Mouse (Mus musculus): ENCODE measurements at regions not wholly inside any gene's neighbourhood (a gene's known extent, or its start where the extent isn't known, plus 50 kb on each side); places are given as distances from the start of the nearest gene placed in this dataset.

- DNase-seq, result no peak
These were observed 444.8 kb downstream of the Tox3 start for GRCm38 (mm10) chr8:89903346-89903745.

DNA sequence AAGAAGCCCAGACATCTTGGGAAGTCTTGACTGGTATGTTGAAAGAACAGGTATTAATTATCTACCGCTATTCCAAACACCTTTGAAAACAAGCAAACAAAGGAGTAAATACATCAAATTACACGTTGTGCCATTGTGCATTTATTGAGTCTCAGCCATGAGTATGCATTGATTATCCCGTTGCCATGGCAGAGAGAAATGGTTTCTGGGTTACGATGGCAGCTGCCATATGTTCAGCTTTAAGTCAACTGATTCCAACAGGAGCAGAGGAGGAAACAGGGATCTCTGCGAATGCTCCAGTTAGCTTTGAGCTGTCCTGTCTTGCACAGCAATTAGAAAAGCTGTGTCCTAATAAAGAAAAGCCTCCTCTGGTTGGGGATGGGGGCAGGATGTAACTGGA, 475.4 kb downstream of the Tox3 start:
- DNase-seq, result no peak

DNA sequence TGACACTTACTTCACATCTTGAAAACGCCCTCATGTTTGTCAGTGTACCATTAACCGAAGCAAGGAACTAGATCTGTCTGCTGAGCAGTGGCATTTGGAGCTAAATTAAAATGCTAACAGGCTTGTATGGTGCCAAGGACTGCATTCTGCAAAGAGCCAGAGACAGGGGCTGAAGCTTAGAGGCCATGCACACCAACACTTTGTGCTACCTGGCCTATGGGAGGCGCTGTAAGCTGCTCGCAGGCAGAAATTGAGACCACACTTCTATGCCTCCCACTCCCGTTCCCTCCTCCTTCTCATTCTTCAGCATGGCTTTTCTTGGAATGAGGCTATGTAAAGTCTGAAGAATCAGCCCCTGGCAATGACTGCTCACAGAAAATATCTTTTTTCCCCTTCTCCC, 476.2 kb downstream of the Tox3 start:
- DNase-seq, result no peak

DNA sequence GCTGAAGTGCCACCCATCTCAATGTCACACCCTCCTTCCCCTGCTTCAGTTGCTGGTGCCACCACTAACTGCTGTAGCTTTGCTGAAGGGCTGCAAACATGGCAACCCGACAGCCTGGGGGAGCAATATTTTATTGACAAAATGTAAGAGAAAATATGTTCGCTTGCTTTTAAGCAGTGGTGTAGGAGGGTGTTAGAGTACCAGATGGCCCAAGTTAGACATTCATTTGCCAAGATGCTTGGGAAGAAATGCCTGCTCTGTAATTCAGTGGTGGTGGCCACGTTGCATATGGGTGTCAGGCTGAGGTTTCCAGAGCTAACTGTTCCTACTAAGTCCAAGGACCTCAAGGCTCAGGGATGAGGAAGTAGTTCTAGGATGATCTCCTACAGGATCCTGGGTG, 488.3 kb downstream of the Tox3 start:
- DNase-seq, result no peak

- no peak for DNase-seq
These were observed 489.3 kb downstream of the Tox3 start for GRCm38 (mm10) chr8:89858706-89859385.

DNA sequence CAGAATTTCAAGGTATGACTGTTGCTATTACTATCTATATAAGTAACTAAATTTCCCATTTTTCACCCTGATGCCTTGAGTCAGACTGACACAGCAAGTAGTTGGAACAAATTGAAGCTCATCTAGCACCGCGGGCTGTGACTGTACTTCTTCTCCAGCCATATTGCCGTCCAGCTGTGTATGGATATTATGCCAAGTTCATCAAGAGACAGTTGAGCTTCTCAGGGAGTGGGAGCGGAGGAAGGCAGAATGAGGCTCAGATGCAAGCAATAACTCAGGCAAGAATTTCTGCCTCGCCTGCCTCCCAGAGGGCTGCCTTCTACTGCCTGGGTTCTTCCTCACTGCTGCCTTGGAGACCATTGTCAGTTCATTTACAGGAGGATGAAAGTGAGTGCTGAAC, 492.6 kb downstream of the Tox3 start:
- no peak for DNase-seq

DNA sequence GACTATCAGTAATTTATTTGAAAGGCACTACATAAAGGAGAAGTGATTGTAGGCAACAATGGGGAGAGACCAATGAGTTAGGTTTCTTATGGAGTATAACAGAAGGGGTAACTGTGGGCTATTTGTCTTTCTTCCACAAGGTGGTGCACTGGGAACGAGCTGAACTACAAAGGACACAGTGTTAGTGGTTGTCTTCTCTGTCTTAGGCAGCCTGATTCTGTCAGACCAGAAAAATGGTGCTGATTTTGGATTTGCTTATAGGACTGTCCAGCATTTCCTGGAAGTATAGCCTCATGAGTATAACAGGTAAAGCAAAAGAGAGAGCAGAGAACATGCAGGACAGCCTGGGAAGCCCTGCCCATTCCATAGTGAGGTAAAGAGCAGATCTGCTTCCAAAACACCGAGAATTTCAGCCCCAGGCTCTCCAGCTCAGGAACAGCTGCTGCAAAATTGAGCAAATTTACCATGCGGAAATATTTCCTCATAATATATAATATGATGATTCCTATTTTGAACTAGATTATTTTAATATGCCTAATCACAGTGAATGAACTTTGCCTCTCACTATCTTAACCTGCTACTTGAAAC, 497.8 kb downstream of the Tox3 start:
- no peak for DNase-seq

DNA sequence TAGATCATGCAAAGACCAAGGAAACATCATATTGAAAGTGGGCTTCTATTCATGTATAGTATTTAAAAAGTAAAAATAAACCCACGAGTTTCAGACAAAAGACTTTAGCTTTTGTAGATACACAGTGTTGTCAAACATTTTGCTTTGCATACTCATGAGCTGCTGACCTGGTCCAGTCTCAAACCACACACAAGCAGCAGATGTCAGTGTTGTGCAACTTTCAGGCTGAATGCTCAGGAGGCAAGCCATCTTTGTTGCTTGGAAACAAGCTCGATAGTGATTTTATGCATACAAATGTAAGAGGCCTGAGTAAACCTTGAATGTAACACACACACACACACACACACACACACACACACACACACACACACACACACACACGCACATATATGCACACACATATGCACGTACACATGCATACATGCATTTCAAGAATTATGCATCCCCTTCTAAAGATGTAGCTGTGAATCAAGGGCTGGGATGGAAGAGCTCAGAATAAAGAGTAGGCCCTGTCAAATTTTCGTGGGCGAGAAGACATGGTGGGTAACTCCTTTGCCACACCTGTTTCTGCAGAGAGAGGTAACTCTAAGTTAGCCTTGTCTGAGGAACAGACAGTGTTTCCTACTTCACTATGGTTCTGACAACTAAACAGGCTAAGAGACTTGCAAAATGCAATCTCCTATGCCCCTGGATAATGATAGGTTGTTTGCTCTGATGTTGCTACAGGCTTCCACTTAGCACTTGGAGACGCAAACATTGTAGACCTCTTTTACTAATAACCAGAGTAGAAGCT, 498.5 kb downstream of the Tox3 start:
- DNase-seq, result no peak

GRCm38 (mm10) chr8:89838494-89838893, 509.6 kb downstream of the Tox3 start:
- DNase-seq, result no peak

DNA sequence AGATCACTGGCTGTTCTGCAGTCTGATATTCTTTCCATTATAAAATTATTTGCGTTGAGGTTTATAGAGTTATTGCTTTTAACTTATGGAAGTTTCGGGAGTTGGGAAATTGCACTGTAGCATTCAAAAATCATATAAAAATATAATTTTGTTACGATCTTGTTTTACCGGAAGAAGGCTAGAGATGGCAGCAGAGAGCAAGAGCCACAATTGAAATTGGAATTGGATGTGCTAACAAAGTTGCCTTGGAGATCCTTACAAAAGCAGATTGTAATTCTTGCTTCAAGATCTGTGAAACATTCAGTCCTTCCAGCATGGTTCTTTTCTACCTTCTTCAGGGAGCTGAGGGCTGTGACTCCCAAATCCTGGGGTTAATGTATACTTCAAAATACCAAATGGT, 514.4 kb downstream of the Tox3 start:
- DNase-seq, result no peak

GRCm38 (mm10) chr8:89824586-89824985, 523.6 kb downstream of the Tox3 start:
- no peak for DNase-seq

GRCm38 (mm10) chr8:89823631-89824030, 524.5 kb downstream of the Tox3 start:
- no peak for DNase-seq

DNA sequence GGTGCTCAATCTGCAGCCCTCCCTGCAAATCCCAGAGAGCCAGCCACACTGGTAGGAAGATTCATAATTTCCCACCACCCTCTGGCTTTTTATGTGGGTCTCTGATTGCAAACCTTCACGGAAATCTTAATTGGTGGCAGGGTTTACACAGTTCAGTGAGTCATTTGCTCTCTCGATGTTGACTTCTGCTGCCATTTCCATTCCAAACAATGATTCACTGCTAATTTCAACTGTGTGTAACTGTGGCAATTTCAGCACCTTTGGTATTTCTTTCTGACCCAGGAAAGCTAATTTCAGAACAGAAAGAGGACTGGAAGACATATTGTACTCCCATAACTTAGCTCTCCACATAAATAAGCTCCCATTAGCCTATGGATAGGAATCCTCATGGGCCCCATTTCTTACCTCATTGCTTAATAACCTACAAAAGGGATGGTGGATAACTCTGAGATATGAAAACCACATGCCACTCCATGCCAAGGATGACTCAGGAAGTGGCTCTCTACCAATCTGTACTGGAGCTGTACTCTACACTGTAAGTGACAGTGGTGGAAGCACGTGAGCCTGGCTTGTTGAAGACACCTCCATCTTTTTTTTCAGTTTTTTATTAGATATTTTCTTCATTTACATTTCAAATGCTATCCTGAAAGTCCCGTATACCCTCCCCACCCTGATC, 536.0 kb downstream of the Tox3 start:
- no peak for DNase-seq

DNA sequence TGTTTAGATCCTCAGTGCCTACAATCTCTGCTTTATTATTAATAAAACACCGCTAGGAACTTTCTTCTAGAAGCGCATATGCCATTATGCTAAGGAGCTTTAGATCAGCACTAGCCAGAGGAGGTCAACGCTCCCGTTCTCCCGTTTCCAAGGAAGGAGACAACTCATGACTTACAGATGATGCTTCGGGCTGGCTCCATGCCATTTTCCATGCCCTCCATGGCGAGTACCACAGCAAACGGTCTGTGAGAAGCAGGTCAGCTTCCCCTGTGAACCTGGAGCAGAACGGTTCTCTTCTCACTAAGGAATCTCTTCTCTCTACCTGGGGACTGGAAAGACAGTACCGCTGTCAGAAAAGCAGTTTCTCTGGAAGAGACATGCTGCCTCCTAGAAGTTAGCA, 559.8 kb downstream of the Tox3 start:
- DNase-seq, result no peak

- DNase-seq, result no peak
These were observed 560.9 kb downstream of the Tox3 start for GRCm38 (mm10) chr8:89787050-89787905.

- peak; percentile 35 for DNase-seq
These were observed 563.1 kb downstream of the Tox3 start for GRCm38 (mm10) chr8:89785011-89785410.

- DNase-seq, result no peak
These were observed 564.8 kb downstream of the Tox3 start for GRCm38 (mm10) chr8:89783311-89783710.

DNA sequence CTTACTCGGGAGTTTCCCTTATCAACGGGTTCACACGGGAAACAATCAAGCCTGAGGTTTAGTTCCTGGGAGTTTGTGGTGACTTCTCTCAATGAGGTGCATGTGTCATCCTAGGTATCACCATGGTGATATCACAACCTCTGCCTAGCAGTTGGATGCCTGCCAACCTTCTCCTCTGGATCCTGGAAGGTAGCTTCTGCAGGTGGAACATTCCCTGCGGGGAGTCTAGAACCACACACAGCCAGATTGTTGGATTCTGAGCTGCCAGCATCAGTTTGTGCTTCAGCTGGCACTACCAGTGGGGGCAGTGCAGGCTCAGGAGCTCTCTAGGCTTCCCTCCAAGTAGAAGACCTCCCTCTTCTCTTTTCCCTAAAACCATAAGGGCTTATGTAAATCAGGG, 581.8 kb downstream of the Tox3 start:
- no peak for DNase-seq

DNA sequence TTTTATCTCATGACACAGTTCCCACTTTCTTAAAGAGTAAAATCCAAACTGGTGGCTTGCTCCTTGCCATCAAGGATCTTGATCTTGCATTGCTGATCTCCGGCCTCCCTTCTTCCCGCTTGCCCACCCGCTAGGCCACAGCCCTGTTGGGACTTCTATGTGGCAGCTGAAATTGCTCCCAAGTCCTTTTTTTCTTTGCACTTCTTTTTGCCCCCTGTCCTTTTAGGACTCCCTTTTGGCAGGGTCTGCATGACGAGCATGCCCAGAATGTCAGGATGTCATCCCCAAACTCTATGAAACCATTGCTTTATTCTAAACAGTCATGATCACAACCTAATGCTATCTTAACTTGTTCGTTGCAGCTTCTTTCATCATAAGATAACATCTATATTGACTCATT, 588.6 kb downstream of the Tox3 start:
- no peak for DNase-seq

- DNase-seq, result no peak
These were observed 589.4 kb downstream of the Tox3 start for GRCm38 (mm10) chr8:89758695-89759094.

DNA sequence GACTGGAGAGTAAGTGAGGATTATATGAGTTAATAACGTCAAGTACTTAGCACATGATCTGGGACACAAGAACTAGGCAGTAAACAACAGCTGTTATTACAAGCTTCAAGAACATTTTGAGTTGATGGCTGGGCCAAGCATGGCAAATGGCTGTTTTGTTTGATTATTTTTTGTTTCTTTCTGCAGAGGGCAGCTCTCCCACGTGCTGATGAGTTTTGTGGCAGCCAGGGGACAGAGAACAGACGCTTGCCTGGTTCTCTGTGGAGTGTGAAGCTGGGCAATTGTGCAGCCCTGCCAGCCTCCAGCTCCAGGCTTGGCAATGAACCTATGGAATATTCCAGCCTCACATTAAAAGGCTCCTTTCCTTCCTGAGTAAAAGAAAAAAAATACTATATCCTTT, 592.2 kb downstream of the Tox3 start:
- DNase-seq, result no peak

- DNase-seq, result no peak
These were observed 596.9 kb downstream of the Tox3 start for GRCm38 (mm10) chr8:89751201-89751600.

DNA sequence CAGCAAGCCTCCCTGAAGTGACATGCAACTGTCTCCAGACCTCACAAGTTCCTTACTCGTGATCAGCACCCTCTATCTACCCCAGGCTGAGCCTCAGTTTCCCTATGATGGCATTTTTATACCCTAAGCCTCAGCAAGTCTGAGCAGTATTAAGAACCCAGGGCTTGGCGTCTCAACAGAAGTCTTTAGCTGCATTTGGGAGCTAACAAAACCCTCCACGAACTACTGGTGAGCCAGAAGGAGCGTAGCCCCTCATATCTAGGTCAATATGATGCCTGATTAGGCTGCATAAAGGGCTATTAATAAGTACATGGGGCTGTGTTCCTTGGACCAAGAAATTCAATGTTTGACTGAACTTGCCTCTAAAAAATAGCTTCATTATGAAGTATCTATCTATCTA, 600.4 kb downstream of the Tox3 start:
- no peak for DNase-seq

Data from thymus, postnatal 25 days (tissue).